Mouse (Mus musculus) heart, postnatal 0 days (tissue): ENCODE data around the gene Ppp2r5e.

Experiments used
- CTCF ChIP-seq: IDR thresholded peaks from 2 replicates; pipeline ENCODE4 v1.5.1; 2016; ENCODE audit warnings: antibody characterized with exemption, control low read depth, low read depth
- EP300 ChIP-seq: IDR thresholded peaks from 2 replicates; pipeline ENCODE4 v1.6.1; 2016; ENCODE audit warnings: antibody characterized with exemption, low read depth

DNA sequence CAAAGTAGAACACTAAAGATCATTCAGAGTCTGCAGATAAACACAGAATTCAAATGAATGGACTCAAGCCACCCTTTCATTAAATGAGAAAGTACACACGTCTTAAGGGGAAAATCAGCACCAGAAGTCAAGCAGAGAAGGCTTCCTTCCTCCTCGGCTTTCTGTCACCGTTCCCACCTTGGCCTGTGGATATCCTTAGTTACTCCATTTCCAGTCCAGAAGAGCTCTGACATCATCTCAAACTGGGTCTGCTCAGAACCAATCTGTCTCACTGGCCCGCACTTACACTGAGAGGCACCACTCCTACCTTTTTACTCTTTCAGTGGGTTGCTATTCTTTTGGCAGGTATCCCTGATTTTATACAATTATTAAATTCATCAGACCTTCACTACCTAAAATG lies 93.4 kb downstream of the Ppp2r5e start:
- TF ChIP-seq CTCF (no peak), EP300 (no peak)
